Mouse (Mus musculus) cerebellum, adult (tissue): Measurements from ENCODE around the gene Rab3d.
A peak's percentile ranks its signal among the peaks of the same experiment; 100 is the strongest.

Experiments
- ATAC-seq: cut with Nextera tagmentation; 2 replicates; pipeline ENCODE4 v1.9.2; 2017; ENCODE audit warnings: mild to moderate bottlenecking, moderate library complexity, mixed read lengths; ENCODE audit not compliant: insufficient number of reproducible peaks, low FRiP score, low TSS enrichment

The Rab3d gene

DNA sequence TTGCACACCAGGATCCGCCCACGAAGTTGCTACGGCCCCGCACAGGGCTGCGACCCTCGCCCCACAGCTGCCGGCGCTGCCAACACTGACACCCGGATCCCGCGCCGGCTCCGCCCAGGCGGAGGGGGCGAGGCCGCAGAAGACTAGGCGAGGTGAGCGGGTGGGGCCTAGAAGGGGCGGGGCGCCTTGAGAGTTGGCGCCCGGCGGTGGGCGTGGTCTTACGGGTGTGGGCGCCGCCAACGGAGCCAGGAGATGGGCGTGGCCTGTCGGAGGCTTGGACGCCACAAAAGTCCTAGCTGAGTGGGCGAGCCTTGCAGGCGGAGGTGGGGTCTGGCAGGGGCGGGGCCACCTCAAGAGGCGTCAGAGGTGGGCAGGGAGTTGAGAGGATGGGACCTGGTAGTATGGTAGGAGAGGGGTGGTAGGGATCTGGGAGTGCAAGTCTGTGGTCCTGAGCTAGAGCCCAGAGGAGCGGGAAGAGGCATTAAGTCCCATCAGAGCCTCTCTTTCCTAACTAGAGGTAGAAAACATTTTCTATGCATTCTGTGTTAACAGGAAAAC, at the start of gene Rab3d:
Gene Rab3d (minus strand): TSS at position 158 of the 558 bp plus-strand sequence.
- peak; percentile 71 for ATAC-seq

DNA sequence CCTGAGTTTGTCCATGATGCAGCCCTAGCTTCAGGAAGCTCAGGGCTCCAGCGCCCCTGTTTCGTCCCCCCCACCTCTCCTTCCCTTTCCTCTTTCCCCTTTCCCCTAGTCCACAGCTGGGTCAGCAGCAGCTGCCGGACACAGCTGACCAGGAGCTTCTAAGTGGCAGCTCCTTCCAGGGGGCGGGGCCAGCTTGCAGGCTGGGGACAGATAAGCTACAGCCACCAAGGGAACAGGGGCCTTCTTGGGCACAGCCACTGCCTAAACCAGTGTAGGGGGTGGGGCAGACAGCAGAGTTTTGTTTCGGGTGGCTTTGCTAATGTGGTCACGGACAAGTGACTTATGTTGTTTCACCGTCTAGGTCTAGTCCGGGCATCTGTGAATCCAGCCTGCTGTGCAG, 45.4 kb upstream of the Rab3d start, which contains the start of gene Epor:
Gene Epor (minus strand): TSS at position 90 of the 400 bp plus-strand sequence.
- no peak for ATAC-seq

DNA sequence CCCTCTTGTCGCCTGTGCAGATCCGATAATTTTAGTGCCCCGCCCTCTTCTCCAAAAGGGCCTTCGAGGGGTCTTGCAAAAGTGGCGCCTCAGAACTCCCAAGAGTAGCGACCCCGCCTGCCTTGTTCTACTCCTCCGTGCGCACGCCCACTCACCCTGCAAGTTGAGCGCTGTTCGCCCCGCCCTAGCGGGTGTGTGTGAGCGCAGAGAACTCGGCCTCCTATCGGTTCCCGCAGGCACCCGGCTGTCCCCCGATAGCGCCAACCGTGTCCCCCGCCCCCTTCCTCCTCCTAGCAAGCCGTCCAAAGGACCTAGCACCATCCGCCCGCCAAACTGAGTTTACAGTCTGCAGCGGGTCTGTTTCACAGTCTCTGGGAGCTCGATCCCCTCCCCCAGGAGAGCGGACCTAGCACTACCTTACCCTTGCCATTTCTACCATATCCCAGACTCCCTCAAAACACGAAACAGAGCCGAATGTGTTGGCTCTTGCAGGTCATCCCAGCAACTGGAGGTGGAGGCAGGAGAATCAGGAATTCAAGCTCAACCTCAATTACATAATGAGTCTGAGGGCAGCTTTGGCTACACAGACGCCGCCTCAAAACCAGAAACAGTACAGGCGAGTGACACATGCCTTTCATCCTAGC, 44.5 kb upstream of the Rab3d start:
- peak; percentile 21; the same call in 1 of the 2 replicates for ATAC-seq

DNA sequence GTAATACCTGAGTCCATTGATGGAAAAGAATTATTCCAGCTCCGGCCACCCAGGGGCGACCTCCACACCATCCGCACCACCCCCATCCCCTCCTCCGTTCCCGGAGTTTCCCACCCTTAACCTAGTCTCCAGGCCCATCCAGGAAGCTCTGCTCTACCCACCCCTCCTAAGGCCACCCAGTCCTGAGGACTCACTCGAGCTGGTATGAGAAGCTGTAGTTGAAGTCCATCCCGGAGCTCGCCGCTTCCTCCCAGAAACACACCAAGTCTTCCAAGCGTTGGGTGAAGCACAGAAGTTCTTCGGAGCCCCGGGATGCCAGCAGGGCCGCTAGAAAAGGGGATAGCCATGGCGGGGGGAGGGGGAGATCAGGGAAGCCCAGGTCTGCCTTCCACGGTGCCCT, 44.0 kb upstream of the Rab3d start:
- no peak for ATAC-seq

DNA sequence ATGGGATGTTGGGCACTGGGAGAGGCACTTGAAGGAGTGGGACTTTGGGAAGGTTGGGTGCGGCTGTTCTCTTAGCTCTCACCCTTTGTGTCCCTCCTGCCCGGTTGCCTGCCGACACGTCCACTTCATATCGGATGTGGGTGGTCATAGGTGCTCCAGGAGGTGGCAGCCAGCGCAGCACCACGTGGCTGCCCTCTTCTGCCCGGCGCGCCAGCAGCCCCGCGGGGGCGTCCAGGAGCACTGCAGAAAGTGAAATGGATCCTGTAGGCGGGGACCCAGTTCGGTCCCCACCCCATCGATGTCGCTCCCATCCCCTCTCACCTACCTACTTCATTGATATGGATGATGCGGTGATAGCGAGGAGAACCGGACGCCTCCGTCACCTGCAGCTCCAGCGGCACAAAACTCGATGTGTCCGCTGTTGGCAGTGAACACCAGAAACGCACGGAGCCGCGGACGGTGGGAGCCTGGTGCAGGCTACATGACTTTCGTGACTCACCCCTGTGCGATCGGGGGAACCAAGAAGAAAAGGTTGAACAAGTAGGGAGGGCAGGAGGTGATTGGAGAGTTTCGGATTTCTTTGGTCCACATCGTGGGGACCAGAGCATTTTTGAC, 43.5 kb upstream of the Rab3d start:
- ATAC-seq, result no peak

DNA sequence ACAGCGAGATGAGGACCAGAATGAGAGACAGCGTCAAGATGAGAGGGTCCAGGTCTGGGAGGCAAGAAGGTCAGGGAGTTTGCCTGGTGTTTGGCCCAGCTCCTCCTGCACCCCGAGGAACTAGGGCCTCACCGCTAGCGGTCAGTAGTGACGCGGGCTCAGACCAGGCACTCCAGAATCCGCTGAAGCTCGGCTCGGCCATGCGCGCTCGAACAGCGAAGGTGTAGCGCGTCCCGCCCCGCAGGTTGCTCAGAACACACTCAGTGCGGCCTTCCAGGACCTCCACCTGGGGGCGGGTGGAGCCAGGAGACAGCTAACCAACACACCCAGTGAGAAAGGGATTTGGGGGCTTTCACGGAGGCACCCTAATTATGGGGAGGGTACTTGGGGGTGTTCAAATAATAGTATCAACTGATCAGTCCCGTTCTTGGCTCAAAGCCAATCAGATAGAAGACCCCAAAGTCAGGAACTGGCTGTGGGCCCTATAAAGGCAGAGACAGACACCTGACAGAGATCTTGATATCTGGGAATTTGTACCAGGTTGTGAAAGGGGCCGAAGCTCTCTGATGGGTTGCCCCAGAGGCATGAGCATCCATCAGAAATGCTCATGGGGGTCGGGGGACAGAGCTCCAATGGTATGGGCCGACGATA, 42.7 kb upstream of the Rab3d start:
- ATAC-seq, result no peak

DNA sequence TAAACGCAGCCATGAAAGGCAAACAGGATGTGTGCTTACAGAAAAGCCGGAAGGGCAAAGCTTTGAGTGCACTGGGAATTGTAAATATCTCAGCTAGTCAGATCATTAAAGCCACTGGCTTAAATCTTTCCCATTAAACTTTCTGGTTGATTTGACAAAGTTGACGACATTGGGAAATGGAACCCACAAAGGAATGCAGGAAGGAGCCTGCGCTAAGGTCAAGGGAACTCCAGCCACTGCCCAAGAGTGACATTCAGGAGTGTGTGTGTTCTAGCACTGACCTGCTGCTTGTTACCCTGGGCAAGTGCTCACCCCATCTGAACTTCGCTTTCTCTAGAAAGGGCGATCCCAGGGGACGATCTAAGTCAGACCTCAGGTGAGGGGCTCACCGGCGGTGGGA, 42.1 kb upstream of the Rab3d start:
- no peak for ATAC-seq

DNA sequence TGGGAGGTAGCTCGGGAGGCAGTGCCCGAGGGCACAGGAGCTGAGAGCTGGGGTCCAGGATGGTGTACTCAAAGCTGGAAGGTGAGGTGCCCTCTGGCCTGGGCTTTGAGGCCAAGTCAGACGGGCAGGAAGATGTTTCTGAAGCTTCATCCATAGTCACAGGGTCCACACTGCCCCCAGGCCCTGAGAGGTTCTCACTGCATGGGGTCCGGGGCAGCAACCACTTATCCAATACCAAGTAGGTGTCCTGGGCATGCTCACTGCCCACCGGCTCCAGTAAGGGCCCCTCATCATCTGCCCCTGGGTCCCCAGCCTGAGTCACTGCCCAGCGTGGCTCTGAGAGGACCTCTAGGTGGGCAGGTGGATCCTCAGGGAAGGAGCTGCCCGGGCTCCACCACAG, 41.3 kb upstream of the Rab3d start:
- ATAC-seq, result no peak

DNA sequence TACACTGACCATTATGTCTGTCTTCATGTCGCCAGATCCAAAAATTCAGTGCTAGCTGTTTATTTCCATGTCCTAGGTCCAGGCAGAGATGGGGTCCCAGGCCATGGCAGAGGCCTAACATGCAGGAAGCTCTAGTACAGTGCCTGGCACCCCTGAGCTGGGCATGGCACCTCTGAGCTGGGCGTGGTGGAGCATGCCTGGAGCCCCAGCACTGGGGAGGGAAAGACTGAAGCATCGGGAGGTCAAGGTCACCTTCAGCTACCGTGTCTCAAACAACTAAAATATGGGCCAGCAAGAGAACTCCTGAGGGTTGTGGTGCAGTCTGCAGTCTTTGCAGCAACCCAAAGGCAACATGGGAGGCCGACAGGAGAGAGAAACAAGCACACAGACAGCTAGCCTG, 40.4 kb upstream of the Rab3d start:
- ATAC-seq, result no peak

DNA sequence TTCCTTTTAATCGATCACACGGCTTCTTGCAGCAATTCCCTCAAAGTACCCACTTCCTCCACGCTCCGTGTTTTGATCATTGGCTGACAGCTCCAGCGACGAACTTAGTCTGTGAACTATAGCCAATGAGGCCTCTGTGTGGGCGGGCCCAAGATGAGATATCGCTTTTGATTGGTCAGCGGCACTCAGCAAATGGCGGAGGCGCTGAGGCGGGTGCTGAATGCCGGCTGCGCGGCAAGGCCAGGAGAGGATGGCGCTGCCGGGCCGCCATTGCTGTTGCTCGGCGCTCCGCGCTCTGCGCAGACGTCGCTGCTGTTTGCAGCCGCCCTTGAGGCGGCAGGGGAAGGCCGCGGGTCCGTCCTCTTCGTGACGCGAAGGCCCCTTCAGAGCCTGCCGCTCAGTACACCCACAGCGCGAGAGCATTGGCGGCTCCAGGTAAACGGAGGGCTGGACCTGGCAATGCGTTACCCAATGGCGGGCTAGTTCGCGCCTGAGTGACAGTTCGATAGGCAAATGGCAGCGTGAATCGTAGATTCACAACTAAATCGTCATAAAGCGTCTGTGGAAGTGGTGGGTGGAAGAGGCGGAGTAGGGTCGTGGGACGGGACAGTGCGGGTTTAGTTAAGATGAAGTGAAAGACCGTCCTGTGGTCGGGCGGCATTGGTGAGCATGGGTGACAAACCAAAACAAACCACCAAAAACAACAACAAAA, 37.7 kb upstream of the Rab3d start, which contains the start of gene Swsap1:
Gene Swsap1 (plus strand): TSS at position 186 of the 712 bp plus-strand sequence.
- ATAC-seq, result peak; percentile 94

DNA sequence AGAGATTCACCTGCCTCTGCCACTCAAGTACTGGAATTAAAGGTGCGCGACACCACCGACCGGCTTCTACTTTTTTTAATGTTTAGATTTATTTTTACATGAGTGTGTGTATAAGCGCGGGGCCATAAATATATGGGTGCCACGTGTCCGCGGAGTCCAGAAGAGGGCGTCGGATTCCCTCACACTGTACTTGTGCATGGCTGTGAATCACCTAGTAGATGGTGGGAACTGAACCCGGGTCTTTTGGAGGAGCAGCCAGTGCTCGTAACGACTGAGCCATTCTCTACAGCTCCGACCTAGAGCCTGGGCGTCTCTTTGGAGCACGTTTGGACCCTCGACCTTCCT, 37.2 kb upstream of the Rab3d start:
- peak; percentile 59 for ATAC-seq

DNA sequence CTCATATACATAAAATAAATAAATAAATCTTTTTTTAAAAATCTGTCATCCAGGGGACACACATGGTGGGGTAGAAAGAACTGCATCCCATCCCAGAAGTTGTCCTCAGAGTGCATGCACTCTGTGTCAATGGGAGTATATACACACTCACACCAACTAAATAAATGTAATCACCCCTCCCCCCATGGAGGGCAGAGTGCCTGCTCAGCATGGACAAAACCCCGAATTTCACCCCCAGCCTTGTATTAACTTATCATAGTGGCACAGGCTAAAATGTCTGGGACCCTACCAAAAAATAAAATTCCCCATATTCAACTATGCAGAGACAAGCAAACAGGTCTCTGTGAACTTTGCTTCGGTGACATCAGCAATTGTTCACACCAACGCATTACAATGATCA, 36.6 kb upstream of the Rab3d start:
- no peak for ATAC-seq

DNA sequence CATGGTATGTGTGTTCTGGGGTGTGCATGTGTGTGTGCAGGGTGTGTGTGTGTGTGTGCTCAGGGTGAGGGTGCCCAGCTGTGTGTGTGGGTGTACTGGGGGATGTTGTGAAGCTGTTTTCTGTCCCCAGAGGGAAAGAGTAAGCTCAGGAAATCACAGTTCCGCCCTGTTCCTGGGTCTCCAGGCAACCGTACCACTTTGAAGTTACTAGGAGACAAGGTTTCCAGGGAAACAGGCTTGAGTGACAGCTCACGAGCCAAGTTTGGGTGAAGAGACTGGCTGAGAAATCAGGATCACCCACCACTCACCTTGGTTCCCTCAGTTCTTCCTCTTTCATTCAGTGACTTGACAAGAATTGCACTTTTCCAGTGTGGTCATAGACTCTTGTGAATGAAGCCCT, 35.6 kb upstream of the Rab3d start:
- ATAC-seq, result no peak

DNA sequence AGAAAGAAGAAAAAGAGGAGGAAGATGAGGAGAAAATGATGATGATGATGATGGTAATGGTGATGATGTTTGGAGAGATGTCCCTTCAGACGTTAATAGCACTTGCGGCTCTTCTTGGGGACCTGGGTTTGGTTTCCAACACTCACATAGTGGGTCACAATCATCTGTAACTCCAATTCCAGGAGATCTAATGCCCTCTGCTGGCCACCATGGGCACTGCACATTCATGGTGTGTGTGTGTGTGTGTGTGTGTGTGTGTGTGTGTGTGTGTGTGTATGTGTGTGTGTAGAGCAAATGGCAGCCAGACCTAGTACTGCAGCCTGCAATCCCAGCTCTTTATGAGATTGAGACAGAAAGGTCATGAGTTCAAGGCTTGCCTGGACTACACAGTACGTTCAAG, 34.0 kb upstream of the Rab3d start:
- ATAC-seq, result no peak

DNA sequence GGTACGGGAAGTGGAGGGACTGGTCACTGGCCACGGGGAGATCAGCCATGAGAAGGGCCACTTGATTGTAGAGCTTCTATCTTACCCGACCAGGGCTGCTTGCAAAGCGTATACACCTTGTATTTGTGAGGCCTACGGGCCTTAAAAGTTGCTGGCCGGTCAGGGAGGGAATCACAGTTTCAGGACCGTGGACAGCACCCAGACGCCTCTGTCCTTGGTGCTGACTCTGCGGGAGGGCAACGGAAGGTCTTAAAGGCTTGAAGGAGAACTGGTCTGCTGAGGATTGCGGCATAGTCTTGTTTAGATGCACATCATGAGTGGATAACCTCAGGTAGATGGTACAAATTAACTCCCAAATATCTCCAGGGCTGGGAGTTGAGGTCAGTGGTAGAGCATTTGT, 32.3 kb upstream of the Rab3d start:
- no peak for ATAC-seq

DNA sequence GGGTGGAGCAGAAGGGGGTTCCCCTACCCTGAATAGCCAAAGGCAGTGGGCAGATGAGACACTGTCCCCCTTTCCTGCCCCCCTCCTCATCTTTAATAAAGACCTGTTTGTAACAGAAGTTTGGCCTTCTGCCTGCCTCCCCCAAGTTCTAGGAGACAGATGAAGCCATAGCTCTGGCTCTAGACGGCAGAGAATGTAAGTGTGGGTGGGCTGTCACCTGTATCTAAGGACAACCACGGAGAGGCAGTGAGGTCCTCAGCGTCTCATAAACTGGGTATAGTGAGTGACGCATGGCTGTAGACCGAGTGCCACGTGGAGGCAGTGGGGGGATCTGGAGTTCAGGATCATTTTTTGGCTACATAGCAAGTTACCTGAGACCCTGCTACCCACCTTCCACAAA, 30.8 kb upstream of the Rab3d start:
- no peak for ATAC-seq

DNA sequence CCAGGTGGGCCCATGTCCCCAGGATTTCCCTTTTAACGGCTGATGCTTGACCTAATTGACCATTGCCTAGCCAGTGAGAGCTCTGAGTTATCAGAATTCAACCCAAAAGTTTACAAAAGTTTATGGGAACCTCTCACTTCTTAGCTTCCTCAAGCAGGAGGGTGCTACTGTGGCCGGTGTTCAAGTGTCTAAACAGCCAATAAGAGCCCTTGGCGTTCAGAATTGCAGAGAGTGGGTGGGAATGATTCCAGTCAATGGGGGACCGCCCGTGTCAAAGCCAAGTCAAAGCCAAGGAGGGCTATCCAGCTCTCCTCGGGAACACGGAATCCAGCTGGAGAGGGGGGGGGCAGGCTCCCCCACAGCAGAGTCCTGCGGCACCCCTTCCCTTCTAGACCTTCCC, 30.2 kb upstream of the Rab3d start:
- no peak for ATAC-seq

DNA sequence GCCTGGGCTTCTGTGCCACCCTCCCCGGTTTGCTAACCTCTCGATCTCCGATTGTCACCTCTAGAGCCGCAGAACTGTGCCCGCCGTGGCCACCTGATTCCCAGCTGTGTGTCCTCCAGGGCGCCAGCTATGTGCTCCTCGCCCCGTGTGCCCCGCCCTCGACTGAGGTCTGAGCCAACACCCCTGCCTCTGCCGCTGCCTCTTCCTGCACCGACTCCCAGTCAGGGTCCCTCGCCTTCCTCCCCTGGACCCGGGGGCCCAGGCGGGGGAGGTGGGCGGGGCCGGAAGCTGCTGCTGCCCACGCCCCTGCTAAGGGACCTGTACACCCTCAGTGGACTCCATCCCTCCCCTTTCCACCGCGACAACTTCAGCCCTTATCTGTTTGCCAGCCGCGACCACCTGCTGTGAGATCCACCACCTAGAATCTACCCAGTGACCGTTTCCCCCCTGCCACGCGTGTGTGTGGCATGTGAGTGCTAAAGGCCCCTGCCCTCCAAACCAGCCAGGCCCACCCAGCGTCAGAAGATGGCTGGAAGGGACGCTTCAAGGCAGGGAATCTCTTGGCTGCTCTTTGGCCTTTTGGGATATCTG, 29.6 kb upstream of the Rab3d start:
- no peak for ATAC-seq

DNA sequence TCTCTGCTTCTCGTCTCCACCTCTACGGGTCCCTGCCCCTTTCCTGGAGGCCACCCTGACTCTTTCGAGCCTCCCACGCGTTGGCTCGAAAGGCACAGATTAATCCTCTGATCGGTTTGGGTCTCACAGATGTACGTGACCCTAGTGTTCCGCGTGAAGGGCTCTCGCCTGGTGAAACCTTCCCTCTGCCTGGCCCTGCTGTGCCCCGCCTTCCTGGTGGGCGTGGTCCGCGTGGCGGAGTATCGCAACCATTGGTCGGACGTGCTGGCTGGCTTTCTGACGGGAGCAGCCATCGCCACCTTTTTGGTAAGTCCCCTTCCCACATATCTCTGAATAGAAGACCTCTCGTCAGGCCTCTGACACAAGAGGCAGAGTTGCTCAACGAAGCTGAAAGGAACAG, 26.3 kb upstream of the Rab3d start:
- no peak for ATAC-seq

DNA sequence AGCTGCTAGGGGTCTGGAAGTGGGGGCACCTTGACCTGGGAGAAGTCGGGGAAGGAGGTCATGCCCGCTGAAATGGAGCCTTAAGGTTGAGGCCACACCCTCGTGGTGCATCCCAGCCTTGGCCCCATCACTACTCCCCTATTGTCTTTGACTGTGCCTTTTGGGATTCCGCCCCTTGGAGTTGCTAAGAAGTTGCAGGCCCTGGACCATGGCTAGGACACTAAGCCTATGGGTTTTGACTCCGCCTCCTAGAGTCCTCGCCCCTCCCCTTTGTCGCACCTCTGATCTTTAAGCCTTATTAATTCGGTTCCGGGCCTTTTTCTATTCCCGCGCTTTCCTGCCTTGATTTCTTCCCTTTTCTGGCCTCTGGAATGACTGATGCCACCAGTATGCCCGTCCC, 25.6 kb upstream of the Rab3d start:
- no peak for ATAC-seq

DNA sequence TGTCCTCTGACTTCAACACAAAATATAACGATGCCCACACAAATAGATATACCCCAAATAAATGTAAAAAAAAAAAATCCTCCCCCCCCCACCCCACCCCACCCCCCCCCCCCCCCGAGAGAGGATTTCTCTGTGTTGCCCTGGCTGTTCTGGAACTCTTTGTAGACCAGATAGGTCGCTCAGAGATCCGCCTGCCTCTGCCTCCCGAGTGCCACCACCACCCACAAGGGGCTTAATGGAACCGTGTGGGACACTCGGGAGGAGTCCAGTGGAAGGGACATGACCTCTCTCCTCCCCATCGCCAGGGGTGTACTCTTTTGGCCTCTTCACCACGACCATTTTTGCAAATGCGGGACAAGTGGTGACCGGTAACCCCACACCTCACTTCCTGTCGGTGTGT, 25.1 kb upstream of the Rab3d start:
- ATAC-seq, result no peak
